Mouse (Mus musculus) forebrain, embryonic 10.5 days (tissue): Measurements from ENCODE around the gene Tspan1. TPM values are rescaled to one million over a fixed set of nuclear protein-coding genes. Genes with fewer than 3 reads are reported as not detected.

Experiments
- DNase-seq: peaks from one replicate; pipeline ENCODE4 v3.0.0-alpha.2; 2017; ENCODE audit warnings: low spot score; ENCODE audit errors: extremely low spot score
- H3K27ac ChIP-seq: fragments of 300-500 bp; sonication (generic); 2 replicates; pipeline ENCODE4 v1.5.1; 2016; ENCODE audit warnings: mild to moderate bottlenecking
- H3K27me3 ChIP-seq: fragments of 300-500 bp; sonication (generic); 2 replicates; pipeline ENCODE4 v1.6.1; 2016; ENCODE audit warnings: mild to moderate bottlenecking; ENCODE audit not compliant: poor library complexity, severe bottlenecking
- H3K36me3 ChIP-seq: fragments of 300-500 bp; sonication (generic); replicated peaks from 2 replicates; pipeline ENCODE4 v1.6.1; 2016; ENCODE audit warnings: mild to moderate bottlenecking, moderate library complexity
- H3K4me1 ChIP-seq: fragments of 300-500 bp; sonication (generic); 2 replicates; pipeline ENCODE4 v1.6.1; 2016
- H3K4me3 ChIP-seq: fragments of 300-500 bp; sonication (generic); 2 replicates; pipeline ENCODE4 v1.5.1; 2016; ENCODE audit warnings: mild to moderate bottlenecking, moderate library complexity
- H3K9me3 ChIP-seq: fragments of 300-500 bp; sonication (generic); 2 replicates; pipeline ENCODE4 v1.6.1; 2016; ENCODE audit warnings: mild to moderate bottlenecking, moderate library complexity
- WGBS: fragments of 180-500 bp; shearing (Covaris S2); methylation state at CpG from one replicate; pipeline ENCODE4 v1.1.7; 2016; 5-methylcytosine and 5-hydroxymethylcytosine counted together
- polyA plus RNA-seq: library from polyadenylated mRNA; unstranded; fragments of >200 nt; fragmentation: Nextera tagmentation; extraction: Ambion mirVana; gene quantifications from 2 replicates; pipeline ENCODE4 v1.2.1, GENCODE M21; 2016

The Tspan1 gene
- polyA plus RNA-seq, 1 experiment from 2014 or later: not detected

DNA sequence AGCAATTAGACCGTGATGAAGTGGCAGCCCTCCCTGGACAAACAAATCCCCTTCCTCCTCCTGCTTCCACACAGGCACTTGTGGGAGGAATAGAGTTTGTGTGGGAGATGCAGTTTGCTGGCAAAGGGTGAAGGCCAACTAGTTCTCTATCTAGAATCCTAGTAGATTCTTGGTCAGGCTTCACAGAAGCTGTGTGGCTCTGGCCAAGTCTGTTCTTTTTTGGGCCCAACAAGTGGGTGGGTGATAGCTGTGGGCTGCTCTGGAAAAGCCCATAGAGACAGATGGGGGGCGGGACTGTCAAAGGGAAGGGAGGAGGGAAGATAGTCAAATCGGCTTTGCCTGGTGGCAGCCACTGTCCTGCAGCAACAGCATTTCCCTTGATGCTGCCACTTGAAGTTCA, 6.6 kb downstream of the Tspan1 start:
- peaks cover 61% of the 10 kb centered on the region for H3K36me3 ChIP-seq
- WGBS: 85% methylated on average over 3 of the region's 3 CpGs
- no peak overlapping the region for H3K4me3 ChIP-seq
- H3K27me3 ChIP-seq: no peaks in the 10 kb centered on the region
- DNase-seq: no peak
- peaks cover 13% of the 10 kb centered on the region; the same call in 1 of the 2 replicates for H3K4me1 ChIP-seq
- H3K27ac ChIP-seq: no peak overlapping the region
- H3K9me3 ChIP-seq: no peaks in the 10 kb centered on the region

DNA sequence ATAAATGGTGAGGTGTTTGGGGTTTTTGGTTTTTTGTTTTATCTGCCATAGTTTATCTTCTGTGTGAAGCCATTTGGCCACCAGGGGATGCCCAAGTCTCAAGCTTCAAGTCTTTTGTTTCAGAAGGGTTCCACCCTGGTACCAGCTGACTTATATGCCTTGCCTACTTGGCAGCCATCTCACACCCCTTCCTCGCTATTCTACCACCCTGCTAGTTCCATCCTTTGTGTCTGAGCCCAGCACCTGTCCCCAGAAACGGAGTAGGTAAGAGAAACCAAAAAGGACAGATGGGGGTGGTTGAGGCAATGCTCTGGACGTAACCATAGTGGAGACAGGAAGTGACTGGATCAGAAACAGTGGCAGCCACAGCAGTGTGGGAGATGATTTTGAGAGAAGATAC, 7.5 kb downstream of the Tspan1 start:
- 76% methylated on average over 3 of the region's 3 CpGs for WGBS

DNA sequence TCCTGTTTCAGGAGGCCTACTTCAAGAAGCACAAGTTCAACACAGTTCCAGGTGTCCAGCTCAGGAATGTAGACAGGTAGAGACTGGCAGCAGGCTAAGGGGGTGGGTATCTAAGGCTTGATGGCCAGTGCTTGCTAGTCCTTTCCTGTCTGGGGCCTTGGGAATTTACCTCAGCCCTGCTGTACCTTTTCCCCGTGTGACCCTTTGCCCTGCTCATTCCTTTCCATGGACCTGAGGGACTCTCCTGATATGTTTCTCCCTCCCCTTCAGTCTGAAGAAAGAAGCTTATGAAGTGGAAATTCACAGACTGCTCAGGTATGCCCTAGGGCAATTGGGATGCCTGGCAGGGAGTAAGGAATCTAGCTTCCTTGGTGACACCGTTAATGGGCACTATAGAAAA, 9.5 kb downstream of the Tspan1 start:
- Histone ChIP-seq H3K27me3 (no peaks in the 10 kb centered on the region), H3K36me3 (peaks cover 90% of the 10 kb centered on the region), H3K4me3 (no peak overlapping the region), H3K4me1 (no peaks in the 10 kb centered on the region), H3K9me3 (no peaks in the 10 kb centered on the region), H3K27ac (no peak overlapping the region)
- no peak for DNase-seq
- WGBS: 93% methylated on average over 2 of the region's 2 CpGs

More for the DNA sequence above, 7.5 kb downstream of the Tspan1 start:
- Histone ChIP-seq H3K27me3 (no peaks in the 10 kb centered on the region), H3K27ac (no peak overlapping the region), H3K36me3 (peaks cover 70% of the 10 kb centered on the region), H3K4me3 (no peak overlapping the region), H3K4me1 (peaks cover 4% of the 10 kb centered on the region; the same call in 1 of the 2 replicates), H3K9me3 (no peaks in the 10 kb centered on the region)
- no peak for DNase-seq

DNA sequence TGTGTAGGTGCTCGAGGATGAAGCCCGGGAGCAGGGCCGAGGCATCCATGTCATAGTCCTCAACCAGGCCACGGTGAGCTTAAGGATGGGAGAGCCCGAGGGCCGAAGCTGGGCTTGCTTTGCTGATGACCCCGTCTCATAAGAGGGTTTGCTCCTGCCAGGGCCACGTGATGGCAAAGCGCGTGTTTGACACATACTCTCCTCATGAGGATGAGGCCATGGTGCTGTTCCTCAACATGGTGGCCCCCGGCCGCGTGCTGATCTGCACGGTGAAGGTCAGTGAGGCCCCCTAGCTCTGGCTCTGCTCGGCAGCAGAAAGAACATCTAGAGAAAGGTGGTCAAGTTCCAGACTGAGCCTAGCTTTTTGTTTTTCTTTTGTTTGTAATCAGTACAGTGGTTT, 14.7 kb downstream of the Tspan1 start:
- peaks cover 20% of the 10 kb centered on the region for H3K4me1 ChIP-seq
- H3K27me3 ChIP-seq: no peaks in the 10 kb centered on the region
- H3K9me3 ChIP-seq: no peaks in the 10 kb centered on the region; the same call in 1 of the 2 replicates
- no peak overlapping the region for H3K4me3 ChIP-seq
- H3K36me3 ChIP-seq: peaks cover 63% of the 10 kb centered on the region
- no peak overlapping the region for H3K27ac ChIP-seq
- DNase-seq: no peak
- 95% methylated on average over 15 of the region's 15 CpGs for WGBS

GRCm38 (mm10) chr4:116151238-116151637, 16.2 kb downstream of the Tspan1 start, which contains the start of gene Lurap1:
TSS of gene Lurap1 (minus strand) at chr4:116151338.
- WGBS: 84% methylated on average over 6 of the region's 6 CpGs
- H3K27ac ChIP-seq: peak within 1 kb of the TSS; percentile 96
- H3K27me3 ChIP-seq: no peaks in the 10 kb centered on the region
- H3K36me3 ChIP-seq: peaks cover 49% of the 10 kb centered on the region
- no peaks in the 10 kb centered on the region; the same call in 1 of the 2 replicates for H3K9me3 ChIP-seq
- no peak for DNase-seq
- peaks cover 20% of the 10 kb centered on the region for H3K4me1 ChIP-seq
- H3K4me3 ChIP-seq: peak within 1 kb of the TSS; percentile 82

DNA sequence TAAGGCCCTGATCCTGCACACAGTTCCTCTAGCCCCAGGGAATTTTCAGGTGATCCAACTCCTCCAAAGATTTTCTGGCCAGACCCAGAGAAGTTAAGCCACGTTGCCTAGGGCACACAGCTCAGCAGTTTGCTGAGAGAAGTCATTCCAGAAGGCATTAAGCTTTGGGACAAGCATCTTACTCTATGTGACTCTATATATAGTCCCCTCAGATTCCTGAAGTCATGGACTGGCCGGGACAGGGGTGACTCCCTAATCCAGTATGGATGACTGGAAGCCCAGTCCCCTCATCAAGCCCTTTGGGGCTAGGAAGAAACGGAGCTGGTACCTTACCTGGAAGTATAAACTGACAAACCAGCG, 16.6 kb downstream of the Tspan1 start:
- Histone ChIP-seq H3K4me1 (peaks cover 20% of the 10 kb centered on the region), H3K36me3 (peaks cover 45% of the 10 kb centered on the region), H3K27me3 (no peaks in the 10 kb centered on the region), H3K27ac (peak overlapping the region; percentile 96), H3K9me3 (no peaks in the 10 kb centered on the region; the same call in 1 of the 2 replicates), H3K4me3 (peak overlapping the region; percentile 82)
- 26% methylated on average over 4 of the region's 4 CpGs for WGBS
- DNase-seq: no peak

GRCm38 (mm10) chr4:116150156-116150861, 17.1 kb downstream of the Tspan1 start:
- peaks cover 40% of the 10 kb centered on the region for H3K36me3 ChIP-seq
- peak; percentile 67 for DNase-seq
- H3K9me3 ChIP-seq: no peaks in the 10 kb centered on the region; the same call in 1 of the 2 replicates
- peak overlapping the region; percentile 96 for H3K27ac ChIP-seq
- WGBS: under 1% methylated on average over 73 of the region's 73 CpGs
- H3K4me1 ChIP-seq: peaks cover 20% of the 10 kb centered on the region
- peaks cover 4% of the 10 kb centered on the region for H3K27me3 ChIP-seq
- H3K4me3 ChIP-seq: peak overlapping the region; percentile 82

GRCm38 (mm10) chr4:116149812-116150155, 17.6 kb downstream of the Tspan1 start:
- DNase-seq: no peak
- Histone ChIP-seq H3K27ac (peak overlapping the region; percentile 96), H3K4me3 (peak overlapping the region; percentile 82), H3K4me1 (peaks cover 24% of the 10 kb centered on the region), H3K36me3 (peaks cover 34% of the 10 kb centered on the region), H3K9me3 (no peaks in the 10 kb centered on the region; the same call in 1 of the 2 replicates), H3K27me3 (peaks cover 9% of the 10 kb centered on the region)
- 17% methylated on average over 6 of the region's 6 CpGs for WGBS

- DNase-seq: peak; percentile 46
- Histone ChIP-seq H3K36me3 (no peaks in the 10 kb centered on the region), H3K4me3 (peak overlapping the region; percentile 82), H3K4me1 (peaks cover 25% of the 10 kb centered on the region), H3K27ac (peak overlapping the region; percentile 85), H3K27me3 (peaks cover 38% of the 10 kb centered on the region), H3K9me3 (no peaks in the 10 kb centered on the region; the same call in 1 of the 2 replicates)
- WGBS: under 1% methylated on average over 47 of the region's 47 CpGs
Measured at GRCm38 (mm10) chr4:116143891-116144717, 23.3 kb downstream of the Tspan1 start.

GRCm38 (mm10) chr4:116143317-116143811, 24.0 kb downstream of the Tspan1 start:
- WGBS: 15% methylated on average over 7 of the region's 7 CpGs
- DNase-seq: no peak
- Histone ChIP-seq H3K36me3 (no peaks in the 10 kb centered on the region), H3K27me3 (peaks cover 38% of the 10 kb centered on the region), H3K9me3 (no peaks in the 10 kb centered on the region; the same call in 1 of the 2 replicates), H3K4me3 (peak overlapping the region; percentile 82), H3K4me1 (peaks cover 25% of the 10 kb centered on the region), H3K27ac (no peak overlapping the region)

GRCm38 (mm10) chr4:116142269-116142668, 25.1 kb downstream of the Tspan1 start:
- 83% methylated on average over 7 of the region's 7 CpGs for WGBS
- no peak overlapping the region for H3K4me3 ChIP-seq
- H3K27ac ChIP-seq: no peak overlapping the region
- no peaks in the 10 kb centered on the region for H3K9me3 ChIP-seq
- DNase-seq: no peak
- no peaks in the 10 kb centered on the region for H3K36me3 ChIP-seq
- H3K4me1 ChIP-seq: peaks cover 25% of the 10 kb centered on the region
- H3K27me3 ChIP-seq: peaks cover 38% of the 10 kb centered on the region

- peaks cover 28% of the 10 kb centered on the region for H3K4me1 ChIP-seq
- 81% methylated on average over 1 of the region's 1 CpGs for WGBS
- H3K9me3 ChIP-seq: no peaks in the 10 kb centered on the region
- H3K27ac ChIP-seq: no peak overlapping the region
- DNase-seq: no peak
- peaks cover 38% of the 10 kb centered on the region for H3K27me3 ChIP-seq
- H3K36me3 ChIP-seq: 0 out of 2 replicates have a peak, but pooled peaks cover 3% of the 10 kb centered on the region
- no peak overlapping the region for H3K4me3 ChIP-seq
Measured at GRCm38 (mm10) chr4:116141736-116142135, 25.7 kb downstream of the Tspan1 start.
